Mouse (Mus musculus) heart, embryonic 14.5 days (tissue): ENCODE measurements around the gene Zfp174. TPM values are rescaled to one million over a fixed set of nuclear protein-coding genes. Genes with fewer than 3 reads are reported as not detected.
A peak's percentile ranks its signal among the peaks of the same experiment; 100 is the strongest.

Source experiments
- ATAC-seq: fragments of 200-750 bp; cut with Nextera tagmentation; 2 replicates; pipeline ENCODE4 v1.8.0; 2017; ENCODE audit warnings: low read depth, moderate TSS enrichment; ENCODE audit not compliant: insufficient number of reproducible peaks, insufficient read depth, low FRiP score
- H3K27ac ChIP-seq, 2 experiments: fragments of 200-500 bp in 1 of 2; fragments of 300-500 bp in 1 of 2; sonication (generic) in 1 of 2; replicated peaks in 1 of 2; 2 replicates each; pipeline ENCODE4 v1.5.1; 2012 to 2014; ENCODE audit warnings: low read depth in 2 of 2, low read length in 2 of 2, control low read depth in 1 of 2, mild to moderate bottlenecking in 1 of 2, mixed read lengths in 1 of 2; ENCODE audit not compliant: control insufficient read depth in 1 of 2, insufficient read depth in 1 of 2
- H3K27me3 ChIP-seq: fragments of 300-500 bp; sonication (generic); 2 replicates; pipeline ENCODE4 v1.6.1; 2014; ENCODE audit warnings: mild to moderate bottlenecking, low read length, control low read depth; ENCODE audit not compliant: control insufficient read depth, insufficient read depth
- H3K36me3 ChIP-seq: fragments of 300-500 bp; sonication (generic); 2 replicates; pipeline ENCODE4 v1.6.1; 2014; ENCODE audit warnings: mild to moderate bottlenecking, control low read depth, low read length, mixed read lengths; ENCODE audit not compliant: control insufficient read depth, insufficient read depth
- H3K4me1 ChIP-seq, 2 experiments: fragments of 200-500 bp in 1 of 2; fragments of 300-500 bp in 1 of 2; sonication (generic) in 1 of 2; 2 replicates each; pipeline ENCODE4 v1.6.1; 2012 to 2014; ENCODE audit warnings: low read length in 2 of 2, control low read depth in 1 of 2, mixed read lengths in 1 of 2; ENCODE audit not compliant: control insufficient read depth in 2 of 2, insufficient read depth in 2 of 2
- H3K4me2 ChIP-seq: fragments of 300-500 bp; sonication (generic); 2 replicates; pipeline ENCODE4 v1.6.1; 2014; ENCODE audit warnings: mild to moderate bottlenecking, low read length
- H3K4me3 ChIP-seq, 2 experiments: fragments of 200-500 bp in 1 of 2; fragments of 300-500 bp in 1 of 2; sonication (generic) in 1 of 2; 2 replicates each; pipeline ENCODE4 v1.5.1; 2012 to 2014; ENCODE audit warnings: low read length in 2 of 2, mild to moderate bottlenecking in 2 of 2, control low read depth in 1 of 2, low read depth in 1 of 2, moderate library complexity in 1 of 2; ENCODE audit not compliant: control insufficient read depth in 1 of 2, insufficient read depth in 1 of 2
- H3K9ac ChIP-seq: fragments of 300-500 bp; sonication (generic); 2 replicates; pipeline ENCODE4 v1.6.1; 2014; ENCODE audit warnings: mild to moderate bottlenecking, low read length
- H3K9me3 ChIP-seq: fragments of 300-500 bp; sonication (generic); 2 replicates; pipeline ENCODE4 v1.6.1; 2016; ENCODE audit warnings: low read length, control low read depth; ENCODE audit not compliant: control insufficient read depth
- WGBS: fragments of 180-500 bp; shearing (Covaris S2); extraction: QIAGEN DNeasy Blood & Tissue Kit; methylation state at CpG from one replicate; pipeline ENCODE4 v1.1.7; 2014; 5-methylcytosine and 5-hydroxymethylcytosine counted together
- polyA plus RNA-seq: library from polyadenylated mRNA; unstranded; fragments of >200 nt; fragmentation: Nextera tagmentation; extraction: Ambion mirVana; gene quantifications from 2 replicates; pipeline ENCODE4 v1.2.1, GENCODE M21; 2014

Gene Zfp174
- polyA plus RNA-seq, 1 experiment from 2014 or later: 1.1 TPM

- H3K9ac ChIP-seq: no peak overlapping the region
- WGBS: 60% methylated on average over 11 of the region's 11 CpGs
- no peak overlapping the region for H3K27ac ChIP-seq
Observed at GRCm38 (mm10) chr16:3854437-3855182, 7.5 kb downstream of the Zfp174 start.

DNA sequence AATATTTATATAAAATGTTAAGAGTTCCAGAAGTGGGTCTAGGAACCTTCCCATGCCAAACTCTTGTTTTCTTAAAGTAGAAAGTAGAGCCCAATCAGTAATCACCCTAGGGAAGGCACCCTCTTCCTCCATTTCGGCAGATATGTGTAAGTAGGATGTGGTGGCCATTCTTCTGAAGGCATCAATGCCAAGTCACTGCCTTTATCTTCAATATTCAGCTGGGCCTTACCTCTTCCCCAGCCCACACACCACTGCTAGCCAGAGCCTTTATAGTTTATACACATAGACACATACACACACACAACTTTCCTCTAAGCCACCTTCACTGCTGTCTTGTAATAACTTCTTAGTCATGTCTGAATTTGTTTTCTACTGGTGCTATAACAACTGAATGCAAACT lies 8.7 kb downstream of the Zfp174 start:
- H3K4me1 ChIP-seq: no peaks in the 10 kb centered on the region
- peaks cover 5% of the 10 kb centered on the region for H3K36me3 ChIP-seq
- no peak overlapping the region for H3K4me3 ChIP-seq
- no peak for ATAC-seq
- no peaks in the 10 kb centered on the region for H3K27me3 ChIP-seq
- H3K4me2 ChIP-seq: no peak overlapping the region
- 69% methylated on average over 1 of the region's 1 CpGs for WGBS
- H3K27ac ChIP-seq: no peak overlapping the region
- H3K9ac ChIP-seq: no peak overlapping the region
- no peaks in the 10 kb centered on the region for H3K9me3 ChIP-seq

More at GRCm38 (mm10) chr16:3854437-3855182, 7.5 kb downstream of the Zfp174 start:
- Histone ChIP-seq H3K36me3 (no peaks in the 10 kb centered on the region), H3K4me2 (no peak overlapping the region), H3K4me1 (no peaks in the 10 kb centered on the region), H3K4me3 (no peak overlapping the region), H3K27me3 (no peaks in the 10 kb centered on the region), H3K9me3 (no peaks in the 10 kb centered on the region)
- ATAC-seq: no peak

GRCm38 (mm10) chr16:3859254-3859653 lies 12.2 kb downstream of the Zfp174 start:
- Histone ChIP-seq H3K4me3 (no peak overlapping the region), H3K9me3 (no peaks in the 10 kb centered on the region), H3K27ac (no peak overlapping the region), H3K36me3 (peaks cover 30% of the 10 kb centered on the region), H3K4me1 (no peaks in the 10 kb centered on the region), H3K9ac (no peak overlapping the region), H3K27me3 (no peaks in the 10 kb centered on the region), H3K4me2 (no peak overlapping the region)
- no peak for ATAC-seq
- 91% methylated on average over 4 of the region's 4 CpGs for WGBS

DNA sequence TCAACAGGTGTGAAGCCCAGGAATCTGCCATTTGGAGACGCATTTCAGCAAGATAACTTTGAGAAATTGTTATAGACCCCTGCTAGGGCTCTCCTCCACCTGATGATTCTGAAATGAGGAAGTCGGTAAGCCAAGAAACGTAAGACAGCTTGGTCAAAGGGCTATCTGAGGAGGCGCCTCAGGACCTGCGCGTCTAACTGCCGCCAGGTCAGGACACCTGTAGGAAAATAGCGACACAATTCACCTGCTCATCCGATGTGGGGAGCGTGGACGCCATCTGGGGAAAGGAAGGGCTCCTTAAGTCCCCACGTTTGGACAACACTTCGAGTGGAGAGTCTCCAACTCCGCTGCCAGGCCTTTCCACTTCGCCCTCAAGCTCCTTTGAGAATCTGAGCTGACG lies 24.7 kb downstream of the Zfp174 start:
- Histone ChIP-seq H3K9ac (peak overlapping the region; percentile 81), H3K4me1 (peaks cover 3 to 10% of the 10 kb centered on the region in 2 experiments; a peak in 3 of 4 replicates), H3K9me3 (no peaks in the 10 kb centered on the region), H3K4me3 (peak overlapping the region; percentile 63 to 85), H3K27ac (peak overlapping the region; percentile 55 to 58), H3K27me3 (no peaks in the 10 kb centered on the region), H3K36me3 (peaks cover 28% of the 10 kb centered on the region), H3K4me2 (peak overlapping the region; percentile 93)
- no peak for ATAC-seq
- 2% methylated on average over 16 of the region's 16 CpGs for WGBS

- ATAC-seq: peak; percentile 98
- WGBS: 5% methylated on average over 47 of the region's 47 CpGs
- Histone ChIP-seq H3K36me3 (peaks cover 30% of the 10 kb centered on the region), H3K4me3 (peak within 1 kb of the TSS; percentile 63 to 85), H3K4me2 (peak within 1 kb of the TSS; percentile 93), H3K9ac (peak within 1 kb of the TSS; percentile 81), H3K27ac (peak within 1 kb of the TSS; percentile 58 to 61), H3K27me3 (no peaks in the 10 kb centered on the region), H3K9me3 (no peaks in the 10 kb centered on the region), H3K4me1 (peaks cover 3 to 10% of the 10 kb centered on the region in 2 experiments; a peak in 3 of 4 replicates)
Observed at GRCm38 (mm10) chr16:3872216-3873047, 25.4 kb downstream of the Zfp174 start, which contains the start of gene Naa60. Naa60 (plus strand) TSS chr16:3872375.

DNA sequence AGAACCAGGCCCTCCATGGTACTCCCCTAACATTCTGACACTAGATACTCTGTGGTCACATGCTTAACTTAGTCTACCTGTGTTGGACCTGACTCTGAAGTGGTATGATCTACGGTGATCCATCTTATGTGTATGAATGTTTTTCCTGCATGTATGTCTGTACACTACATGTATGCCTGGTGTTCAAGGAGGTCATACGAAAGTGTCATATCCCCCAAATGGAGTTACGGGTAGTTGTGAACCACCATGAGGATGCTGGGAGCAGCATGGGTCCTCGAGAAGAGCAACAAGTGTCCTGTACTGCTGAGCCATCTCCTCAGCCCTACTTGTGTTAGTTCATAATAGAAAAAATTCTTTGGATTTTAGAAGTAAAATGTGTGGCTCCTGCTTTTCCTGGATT lies 29.3 kb downstream of the Zfp174 start:
- Histone ChIP-seq H3K36me3 (peaks cover 32% of the 10 kb centered on the region), H3K9me3 (no peaks in the 10 kb centered on the region), H3K4me2 (no peak overlapping the region), H3K4me1 (peaks cover 3 to 10% of the 10 kb centered on the region in 2 experiments; a peak in 3 of 4 replicates), H3K27me3 (no peaks in the 10 kb centered on the region), H3K9ac (no peak overlapping the region), H3K27ac (no peak overlapping the region), H3K4me3 (no peak overlapping the region)
- no peak for ATAC-seq
- WGBS: 89% methylated on average over 4 of the region's 4 CpGs

DNA sequence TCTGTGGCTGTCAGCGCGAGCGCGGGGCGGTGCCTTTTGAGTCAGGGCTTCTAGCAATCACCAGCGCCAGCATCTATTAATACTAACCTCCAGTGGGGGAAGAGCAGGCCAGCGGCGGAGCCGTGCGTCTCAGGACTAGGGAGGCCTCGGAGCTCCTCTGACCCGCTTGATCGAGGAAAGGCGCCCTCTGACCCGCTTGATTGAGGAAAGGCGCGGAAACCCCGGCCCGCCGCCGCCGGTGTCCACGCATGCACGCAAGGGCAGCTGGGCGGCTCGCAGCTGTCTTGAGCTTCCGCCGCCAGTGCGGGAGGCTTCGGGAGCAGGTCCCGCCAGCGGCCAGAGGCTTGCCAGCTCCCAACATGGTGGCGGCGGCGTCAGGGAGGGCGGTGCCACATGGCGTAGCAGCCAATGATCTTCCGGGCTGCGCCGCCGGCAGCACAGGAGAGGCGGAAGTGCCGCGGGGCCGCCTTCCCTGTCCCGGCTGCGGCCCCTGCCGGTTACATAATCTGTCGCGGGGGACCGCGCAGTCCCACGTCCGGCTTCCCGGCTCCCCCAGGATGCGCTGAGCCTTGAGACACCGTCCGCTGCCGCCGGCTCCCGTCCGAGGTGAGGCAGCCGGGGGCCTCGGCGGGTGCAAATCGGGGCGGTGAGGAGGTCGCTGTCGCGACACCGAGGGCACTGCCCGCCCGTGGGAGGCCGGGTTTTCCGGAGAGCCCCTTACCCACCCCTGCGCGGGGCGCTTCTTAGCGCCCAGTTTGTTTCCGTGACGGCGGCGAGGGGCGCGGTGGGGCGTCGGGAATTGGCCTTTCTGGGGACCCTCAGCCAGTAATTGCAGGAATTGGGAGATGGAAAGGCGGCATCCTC lies 37.4 kb downstream of the Zfp174 start, which contains the start of the genes Zfp597 and Gm20695:
Gene Zfp597, minus strand, starts transcription at position 361 of the 864 bp plus-strand sequence.
Gene Gm20695, plus strand, starts transcription at position 448 of the 864 bp plus-strand sequence.
- Histone ChIP-seq H3K4me2 (peak within 1 kb of the TSS; percentile 78), H3K9ac (peak within 1 kb of the TSS; percentile 92), H3K27ac (peak within 1 kb of the TSS; percentile 92 to 93), H3K36me3 (peaks cover 18% of the 10 kb centered on the region; the same call in 1 of the 2 replicates), H3K27me3 (no peaks in the 10 kb centered on the region), H3K4me1 (peaks cover 3 to 11% of the 10 kb centered on the region in 2 experiments; a peak in 3 of 4 replicates), H3K4me3 (peak within 1 kb of the TSS; percentile 84 to 90), H3K9me3 (no peaks in the 10 kb centered on the region)
- WGBS: under 1% methylated on average over 80 of the region's 88 CpGs
- ATAC-seq: peak; percentile 99
